Mouse (Mus musculus): ENCODE measurements at regions not wholly inside any gene's neighbourhood (a gene's known extent, or its start where the extent isn't known, plus 50 kb on each side); places are given as distances from the start of the nearest gene placed in this dataset.

GRCm38 (mm10) chr6:141091781-141092140 is 157.3 kb upstream of the Pde3a start:
- intact Hi-C loops (cut with DNase I), result no loop called here
- no peak for DNase-seq (ENCODE audit: low spot score in 2 of 2)

GRCm38 (mm10) chr6:141097338-141098122 is 151.5 kb upstream of the Pde3a start:
- intact Hi-C loops (cut with DNase I), result no loop called here
- no peak for DNase-seq (ENCODE audit: low spot score in 2 of 2)

- intact Hi-C loops (cut with DNase I), result no loop called here
- DNase-seq (ENCODE audit: low spot score in 2 of 2), result no peak
Observed at GRCm38 (mm10) chr6:141118287-141118686, 130.8 kb upstream of the Pde3a start.

GRCm38 (mm10) chr6:141126614-141127396 is 122.3 kb upstream of the Pde3a start:
- no peak for DNase-seq (ENCODE audit: low spot score in 2 of 2)
- intact Hi-C loops (cut with DNase I), result no loop called here

GRCm38 (mm10) chr6:141129596-141129995 is 119.5 kb upstream of the Pde3a start:
- no peak for DNase-seq (ENCODE audit: low spot score in 2 of 2)
- intact Hi-C loops (cut with DNase I), result no loop called here

- intact Hi-C loops (cut with DNase I), result no loop called here
Observed at GRCm38 (mm10) chr6:141134176-141134575, 114.9 kb upstream of the Pde3a start.

GRCm38 (mm10) chr6:141136664-141137375 is 112.2 kb upstream of the Pde3a start:
- intact Hi-C loops (cut with DNase I), result no loop called here
- DNase-seq (ENCODE audit: low spot score in 2 of 2), result no peak

More at GRCm38 (mm10) chr6:141134176-141134575, 114.9 kb upstream of the Pde3a start:
- DNase-seq (ENCODE audit: low spot score in 2 of 2), result no peak

- intact Hi-C loops (cut with DNase I), result no loop called here
- no peak for DNase-seq (ENCODE audit: low spot score in 2 of 2)
Observed at GRCm38 (mm10) chr6:141141016-141141415, 108.1 kb upstream of the Pde3a start.

GRCm38 (mm10) chr6:141148417-141149169 is 100.5 kb upstream of the Pde3a start:
- intact Hi-C loops (cut with DNase I), result no loop called here
- DNase-seq (ENCODE audit: low spot score in 2 of 2), result no peak

GRCm38 (mm10) chr6:141149170-141149917 is 99.7 kb upstream of the Pde3a start:
- intact Hi-C loops (cut with DNase I), result no loop called here

GRCm38 (mm10) chr6:141159326-141159725 is 89.7 kb upstream of the Pde3a start:
- DNase-seq (ENCODE audit: low spot score in 2 of 2), result no peak
- intact Hi-C loops (cut with DNase I), result no loop called here

More at GRCm38 (mm10) chr6:141149170-141149917, 99.7 kb upstream of the Pde3a start:
- DNase-seq (ENCODE audit: low spot score in 2 of 2), result no peak

GRCm38 (mm10) chr6:141161626-141162233 is 87.3 kb upstream of the Pde3a start:
- no peak for DNase-seq (ENCODE audit: low spot score in 2 of 2)
- intact Hi-C loops (cut with DNase I), result no loop called here

GRCm38 (mm10) chr6:141167270-141167669 is 81.8 kb upstream of the Pde3a start:
- intact Hi-C loops (cut with DNase I), result no loop called here
- no peak for DNase-seq (ENCODE audit: low spot score in 2 of 2)

- DNase-seq (ENCODE audit: low spot score in 2 of 2), result peak in 1 of 2 experiments; percentile 6
- intact Hi-C loops (cut with DNase I), result no loop called here
Observed at GRCm38 (mm10) chr6:141168356-141168755, 80.7 kb upstream of the Pde3a start.

- DNase-seq (ENCODE audit: low spot score in 2 of 2), result no peak
- intact Hi-C loops (cut with DNase I), result no loop called here
Observed at GRCm38 (mm10) chr6:141183782-141184181, 65.3 kb upstream of the Pde3a start.

- no peak for DNase-seq (ENCODE audit: low spot score in 2 of 2)
- intact Hi-C loops (cut with DNase I), result no loop called here
Observed at GRCm38 (mm10) chr6:141188036-141188435, 61.0 kb upstream of the Pde3a start.

- no peak for DNase-seq (ENCODE audit: low spot score in 2 of 2)
- intact Hi-C loops (cut with DNase I), result no loop called here
Observed at GRCm38 (mm10) chr6:141189093-141189492, 60.0 kb upstream of the Pde3a start.

GRCm38 (mm10) chr6:141189701-141190100 is 59.4 kb upstream of the Pde3a start:
- intact Hi-C loops (cut with DNase I), result no loop called here
- no peak for DNase-seq (ENCODE audit: low spot score in 2 of 2)
